In genomic region chr9:52644626-52645025, GRCm38 (mm10) we compare ENCODE assay signal across 17 mouse cellular contexts. TPM values are rescaled to one million over a fixed set of nuclear protein-coding genes. Genes with fewer than 3 reads are reported as not detected.
"Had no signal": no experiment of that assay in that cellular context is flagged by ENCODE, and none has a peak within 500 bp of the region (broad histone marks: within the 10 kb centered on the region; RNA-seq: fewer than 3 reads in every experiment).

No protein-coding gene starts in this region.

- H3K9me3 ChIP-seq: kidney, embryonic 15.5 days; limb, embryonic 12.5 days; midbrain, embryonic 13.5 days; neural tube, embryonic 12.5 days had no signal

- DNase-seq: kidney, adult 2 months; kidney, postnatal 25 days; layer of hippocampus, adult 9-11 months; layer of hippocampus, postnatal 36 days; lung, adult 18-20 months; lung, postnatal 36 days; thymus, postnatal 4 days had no signal

- H3K27ac ChIP-seq: kidney, embryonic 15.5 days; limb, embryonic 12.5 days; liver, embryonic 14.5 days; midbrain, embryonic 13.5 days; neural tube, embryonic 12.5 days; stomach, postnatal 0 days had no signal

- H3K4me1 ChIP-seq: kidney, embryonic 15.5 days; limb, embryonic 12.5 days; midbrain, embryonic 13.5 days; neural tube, embryonic 12.5 days had no signal

- ATAC-seq: intestine, embryonic 16.5 days; midbrain, embryonic 13.5 days had no signal

- H3K9ac ChIP-seq: kidney, embryonic 15.5 days; limb, embryonic 12.5 days; liver, embryonic 14.5 days; midbrain, embryonic 13.5 days; neural tube, embryonic 12.5 days had no signal

- H3K4me2 ChIP-seq: kidney, embryonic 15.5 days; limb, embryonic 12.5 days; midbrain, embryonic 13.5 days; neural tube, embryonic 12.5 days had no signal

- H3K27me3 ChIP-seq: kidney, embryonic 15.5 days; limb, embryonic 12.5 days; midbrain, embryonic 13.5 days; neural tube, embryonic 12.5 days had no signal

- H3K36me3 ChIP-seq: kidney, embryonic 15.5 days; limb, embryonic 12.5 days; midbrain, embryonic 13.5 days; neural tube, embryonic 12.5 days had no signal

- H3K4me3 ChIP-seq: kidney, embryonic 15.5 days; limb, embryonic 12.5 days; midbrain, embryonic 13.5 days; neural tube, embryonic 12.5 days had no signal

RNA-seq across cellular contexts. Expression of gene AI593442, which starts 35.0 kb away (rescaled TPM):
- total RNA-seq: liver, adult 2 months; megakaryocyte-erythroid progenitor cell, adult 5-6 weeks; neutrophil, adult 5-6 weeks had no signal
- polyA plus RNA-seq: liver, adult 2 months had no signal
